Mouse (Mus musculus) kidney, postnatal 36 days (tissue): ENCODE results near the gene Cdh15.

Experiments used
- DNase-seq, 2 experiments: peaks; one replicate each; pipeline ENCODE4 v3.0.0; 2021 to 2022; ENCODE audit warnings: mixed read lengths in 2 of 2

The Cdh15 gene

DNA sequence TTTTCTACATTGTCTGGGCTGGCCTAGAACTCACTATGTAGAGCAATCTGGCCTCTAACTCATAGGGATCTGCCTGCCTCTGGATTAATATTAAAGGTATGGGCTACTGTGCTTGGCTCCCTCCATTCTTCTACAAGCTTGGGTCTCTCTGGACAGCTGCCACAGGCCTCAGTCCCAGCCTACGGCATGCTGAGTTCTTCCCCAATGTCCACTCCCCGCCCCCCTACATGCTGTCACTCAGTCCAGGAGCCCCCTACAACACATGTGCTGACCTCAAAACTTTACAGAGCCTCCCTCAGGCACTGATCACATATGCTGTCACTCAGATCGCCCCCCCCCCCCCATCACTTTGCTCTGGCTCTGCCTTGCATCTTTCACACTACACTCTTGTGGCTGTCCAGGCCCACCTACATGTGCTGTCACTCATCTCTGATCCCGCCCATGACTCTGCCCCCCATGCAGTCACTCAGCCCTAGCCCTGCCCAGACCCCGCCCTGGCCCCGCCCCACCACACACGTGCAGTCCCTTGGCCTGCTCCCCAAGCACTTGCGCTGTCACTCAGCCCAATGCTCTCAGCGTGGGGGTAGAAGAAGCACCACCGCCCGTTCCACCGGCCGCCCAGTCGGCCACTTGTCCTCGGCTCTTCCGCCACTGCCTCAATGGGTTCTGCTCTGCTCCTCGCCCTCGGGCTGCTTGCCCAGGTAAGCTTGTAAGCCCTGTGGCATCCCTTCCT, at the start of gene Cdh15:
Gene Cdh15, plus strand, starts transcription at position 138 of the 733 bp plus-strand sequence.
- peak; percentile 29 to 56 for DNase-seq

DNA sequence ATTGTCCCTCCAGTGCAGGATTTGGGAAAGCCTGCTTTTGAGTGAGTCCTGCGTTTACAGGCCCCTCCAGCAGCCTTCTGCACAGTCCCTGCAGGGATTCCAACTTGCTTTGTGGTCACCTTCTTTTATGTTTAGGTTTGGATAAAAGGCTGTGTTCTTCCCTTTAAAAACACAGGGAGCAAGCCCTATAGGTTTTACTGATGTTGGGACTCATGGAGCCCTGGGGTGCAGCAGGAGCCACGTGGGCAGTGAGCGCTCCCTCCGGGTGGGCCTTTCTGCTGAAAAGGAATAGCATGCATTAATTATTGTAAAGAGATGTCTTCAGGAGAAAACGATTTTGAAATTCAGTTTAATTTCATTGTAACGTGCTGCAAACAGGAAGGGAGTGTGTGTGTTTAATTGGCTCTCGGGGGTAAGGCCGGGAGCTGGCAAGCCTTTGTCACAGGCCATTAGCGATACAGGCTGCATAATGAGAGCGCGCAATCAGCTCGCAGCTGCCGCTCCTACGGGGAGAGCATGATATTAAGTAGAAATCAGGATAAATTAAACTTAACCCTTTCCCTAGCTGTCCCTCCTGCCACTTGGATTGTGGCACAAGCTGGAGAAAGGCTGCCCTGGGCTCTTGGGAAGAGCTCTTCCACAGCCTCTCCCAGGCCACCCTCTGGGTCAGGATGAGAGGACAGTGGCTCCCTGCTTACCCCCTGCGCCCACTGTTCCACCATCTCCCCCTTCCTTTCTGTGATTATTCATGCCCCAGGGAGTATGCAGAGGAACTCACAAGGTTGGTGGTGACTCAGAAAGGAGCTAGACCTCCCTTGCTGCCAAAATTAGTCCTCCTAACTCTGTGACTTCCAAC, 43.6 kb upstream of the Cdh15 start:
- no peak for DNase-seq

DNA sequence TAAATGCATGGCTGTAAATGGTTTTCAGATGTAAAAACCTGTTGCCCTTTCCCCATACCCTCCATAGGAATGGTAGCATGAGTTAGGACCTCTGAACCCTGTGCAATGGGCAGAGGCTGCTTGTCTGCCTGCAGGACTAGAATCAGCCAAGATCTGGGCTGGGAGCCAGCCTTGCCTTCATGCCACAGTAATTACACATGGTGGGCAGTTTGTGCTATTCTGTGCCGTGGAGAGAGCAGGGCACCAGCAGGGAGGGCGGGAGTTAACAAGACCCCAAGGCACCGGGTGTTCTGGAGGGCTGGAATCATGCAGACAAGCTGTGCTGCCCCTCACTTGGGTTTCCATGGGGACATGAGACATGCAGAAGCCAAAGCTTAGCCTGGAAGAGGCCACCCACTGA, 42.4 kb upstream of the Cdh15 start:
- DNase-seq = peak; percentile 77 to 85

GRCm38 (mm10) chr8:122806956-122807538, 40.7 kb upstream of the Cdh15 start:
- peak in 1 of 2 experiments; percentile 29 for DNase-seq

DNA sequence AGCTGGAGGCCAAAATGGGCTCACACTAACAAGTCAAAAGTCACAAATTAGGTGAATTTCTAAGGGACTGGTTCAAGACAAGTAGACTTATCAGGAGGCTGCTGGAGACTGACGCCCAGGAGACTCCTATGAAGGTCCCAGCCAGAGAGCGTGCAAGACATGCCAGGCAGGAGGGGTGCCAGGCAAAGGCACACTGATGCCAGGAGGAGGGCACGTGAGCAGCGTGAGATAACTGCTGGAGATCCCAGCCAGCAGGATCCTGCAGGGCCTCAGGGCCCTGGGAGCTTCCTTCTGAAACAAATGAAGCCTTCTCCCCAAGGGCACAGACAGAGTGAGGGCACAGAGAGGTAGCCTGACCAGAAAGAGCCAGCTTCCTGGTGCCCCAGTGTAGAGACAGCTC, 39.9 kb upstream of the Cdh15 start:
- no peak for DNase-seq

- no peak for DNase-seq
Measured at GRCm38 (mm10) chr8:122810376-122810775, 37.4 kb upstream of the Cdh15 start.

GRCm38 (mm10) chr8:122811870-122812494, 35.8 kb upstream of the Cdh15 start:
- DNase-seq = no peak

GRCm38 (mm10) chr8:122812610-122813250, 35.0 kb upstream of the Cdh15 start:
- DNase-seq = peak in 1 of 2 experiments; percentile 41

- DNase-seq = no peak
Measured at GRCm38 (mm10) chr8:122814608-122815007, 33.2 kb upstream of the Cdh15 start.

- DNase-seq = no peak
Measured at GRCm38 (mm10) chr8:122816965-122817364, 30.8 kb upstream of the Cdh15 start.

- no peak for DNase-seq
Measured at GRCm38 (mm10) chr8:122817724-122818496, 29.9 kb upstream of the Cdh15 start.

GRCm38 (mm10) chr8:122819776-122820175, 28.0 kb upstream of the Cdh15 start:
- DNase-seq = no peak

GRCm38 (mm10) chr8:122824571-122824970, 23.2 kb upstream of the Cdh15 start:
- DNase-seq = no peak

- DNase-seq = peak; percentile 87 to 88
Measured at GRCm38 (mm10) chr8:122824986-122825385, 22.8 kb upstream of the Cdh15 start.

GRCm38 (mm10) chr8:122825408-122825807, 22.4 kb upstream of the Cdh15 start:
- no peak for DNase-seq

GRCm38 (mm10) chr8:122829396-122829795, 18.4 kb upstream of the Cdh15 start:
- no peak for DNase-seq

- DNase-seq = peak; percentile 88 to 96
Measured at GRCm38 (mm10) chr8:122830349-122831061, 17.3 kb upstream of the Cdh15 start.

DNA sequence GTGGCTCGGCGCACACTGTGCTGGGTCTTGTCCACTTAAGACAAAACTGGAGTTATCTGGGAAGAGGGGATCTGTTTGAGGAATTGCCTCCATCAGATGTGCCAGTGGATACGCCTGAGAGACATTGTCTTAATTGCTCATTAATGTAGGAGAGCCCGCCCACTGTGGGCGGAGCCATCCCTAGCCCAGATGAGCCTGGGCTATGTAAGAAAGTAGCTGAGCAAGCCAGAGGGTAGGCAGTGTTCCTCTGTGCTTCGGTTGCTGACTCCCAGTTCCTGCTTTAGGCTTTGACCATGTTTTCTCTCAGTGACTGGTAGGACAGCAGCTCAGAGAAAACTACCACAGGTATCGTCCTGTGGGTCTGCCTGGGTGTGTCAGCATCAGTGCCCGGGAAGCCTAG, 13.3 kb upstream of the Cdh15 start:
- DNase-seq = peak in 1 of 2 experiments; percentile 61

DNA sequence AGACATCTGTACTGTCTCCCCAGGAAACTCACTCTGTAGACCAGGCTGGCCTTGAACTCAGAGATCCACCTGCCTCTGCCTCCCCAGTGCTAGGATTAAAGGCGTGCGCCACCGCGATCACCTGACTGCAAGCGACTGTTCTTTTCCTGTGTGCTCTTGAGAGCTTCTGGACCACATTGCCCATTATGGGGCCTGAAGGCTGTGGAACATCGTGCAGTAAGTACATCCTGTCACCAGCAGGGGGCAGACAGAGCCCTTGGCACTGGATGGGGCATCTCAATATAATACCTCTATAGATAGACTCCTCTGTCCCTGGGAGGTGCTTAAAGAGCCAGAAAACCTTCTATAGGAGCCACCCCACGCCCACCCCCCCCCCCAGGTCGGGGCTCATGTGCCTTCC, 12.8 kb upstream of the Cdh15 start:
- DNase-seq = peak; percentile 70 to 88

GRCm38 (mm10) chr8:122836199-122836598, 11.6 kb upstream of the Cdh15 start:
- DNase-seq = no peak

DNA sequence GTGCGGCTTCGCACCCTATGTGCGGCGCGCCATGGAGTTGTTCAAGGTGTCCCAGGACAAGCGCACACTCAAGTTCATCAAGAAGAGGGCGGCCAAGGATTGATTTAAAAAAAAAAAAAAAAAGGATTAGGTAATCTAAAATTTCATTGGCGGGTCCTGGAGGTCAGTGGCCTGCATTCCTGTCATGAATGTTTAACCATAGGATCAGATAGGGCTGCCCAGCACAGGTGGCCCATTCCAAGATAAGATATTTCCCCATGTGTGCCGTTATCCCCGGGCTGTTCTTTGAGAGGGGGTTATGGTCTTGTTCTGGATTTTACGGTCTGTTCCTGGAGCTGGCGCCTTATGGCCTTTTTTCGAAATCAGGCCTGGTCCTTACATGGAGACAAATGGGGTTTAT, 11.1 kb upstream of the Cdh15 start:
- DNase-seq = no peak
